Mouse (Mus musculus): ENCODE measurements at regions not wholly inside any gene's neighbourhood (a gene's known extent, or its start where the extent isn't known, plus 50 kb on each side); places are given as distances from the start of the nearest gene placed in this dataset.

GRCm38 (mm10) chr1:125165226-125165625 is 270.3 kb downstream of the Actr3 start:
- Histone ChIP-seq H3K36me3 (replicated peaks; ENCODE audit: low read length) (no peaks in the 10 kb centered on the region), H3K4me3 (replicated peaks) (no peak overlapping the region), H3K27me3 (replicated peaks) (no peaks in the 10 kb centered on the region), H3K9me3 (no peaks in the 10 kb centered on the region), H3K4me1 (no peaks in the 10 kb centered on the region)
- TF ChIP-seq GATA1 (IDR thresholded peaks at IDR 0.05; ENCODE audit: borderline replicate concordance, low read length) = no peak

- no peaks in the 10 kb centered on the region for H3K36me3 ChIP-seq (replicated peaks; ENCODE audit: low read length)
- no peak overlapping the region for H3K4me3 ChIP-seq (replicated peaks)
- no peaks in the 10 kb centered on the region for H3K9me3 ChIP-seq
- TF ChIP-seq GATA1 (IDR thresholded peaks at IDR 0.05; ENCODE audit: borderline replicate concordance, low read length) (no peak), FLI1 (IDR thresholded peaks at IDR 0.05; ENCODE audit: low read length) (no peak)
- H3K27me3 ChIP-seq (replicated peaks) = no peaks in the 10 kb centered on the region
- H3K4me1 ChIP-seq = no peaks in the 10 kb centered on the region
Measured at GRCm38 (mm10) chr1:125158481-125158880, 277.0 kb downstream of the Actr3 start.

- Histone ChIP-seq H3K9me3 (0 out of 2 replicates have a peak, but pooled peaks cover 1% of the 10 kb centered on the region), H3K27me3 (replicated peaks) (no peaks in the 10 kb centered on the region), H3K4me1 (no peaks in the 10 kb centered on the region), H3K36me3 (replicated peaks; ENCODE audit: low read length) (no peaks in the 10 kb centered on the region), H3K4me3 (replicated peaks) (no peak overlapping the region)
- TF ChIP-seq GATA1 (IDR thresholded peaks at IDR 0.05; ENCODE audit: borderline replicate concordance, low read length) = no peak
- TF ChIP-seq FLI1 (IDR thresholded peaks at IDR 0.05; ENCODE audit: low read length) = no peak
Measured at GRCm38 (mm10) chr1:125156093-125156492, 279.4 kb downstream of the Actr3 start.

- Histone ChIP-seq H3K4me1 (no peaks in the 10 kb centered on the region), H3K4me3 (replicated peaks) (no peak overlapping the region), H3K36me3 (replicated peaks; ENCODE audit: low read length) (no peaks in the 10 kb centered on the region), H3K9me3 (0 out of 2 replicates have a peak, but pooled peaks cover 3% of the 10 kb centered on the region), H3K27me3 (replicated peaks) (no peaks in the 10 kb centered on the region)
- TF ChIP-seq GATA1 (IDR thresholded peaks at IDR 0.05; ENCODE audit: borderline replicate concordance, low read length) (no peak), FLI1 (IDR thresholded peaks at IDR 0.05; ENCODE audit: low read length) (no peak)
Measured at GRCm38 (mm10) chr1:125149817-125150216, 285.7 kb downstream of the Actr3 start.

- H3K9me3 ChIP-seq = no peaks in the 10 kb centered on the region
- no peaks in the 10 kb centered on the region for H3K36me3 ChIP-seq (replicated peaks; ENCODE audit: low read length)
- TF ChIP-seq FLI1 (IDR thresholded peaks at IDR 0.05; ENCODE audit: low read length) (no peak), GATA1 (IDR thresholded peaks at IDR 0.05; ENCODE audit: borderline replicate concordance, low read length) (no peak)
- no peak overlapping the region for H3K4me3 ChIP-seq (replicated peaks)
- no peaks in the 10 kb centered on the region for H3K27me3 ChIP-seq (replicated peaks)
- H3K4me1 ChIP-seq = no peaks in the 10 kb centered on the region
Measured at GRCm38 (mm10) chr1:125123861-125124260, 311.7 kb downstream of the Actr3 start.

GRCm38 (mm10) chr1:125100596-125100995 is 334.9 kb downstream of the Actr3 start:
- H3K9me3 ChIP-seq = peaks cover 9% of the 10 kb centered on the region; the same call in 1 of the 2 replicates
- H3K4me1 ChIP-seq = no peaks in the 10 kb centered on the region
- no peaks in the 10 kb centered on the region for H3K36me3 ChIP-seq (replicated peaks; ENCODE audit: low read length)
- no peak overlapping the region for H3K4me3 ChIP-seq (replicated peaks)
- TF ChIP-seq GATA1 (IDR thresholded peaks at IDR 0.05; ENCODE audit: borderline replicate concordance, low read length) (no peak), FLI1 (IDR thresholded peaks at IDR 0.05; ENCODE audit: low read length) (no peak)
- H3K27me3 ChIP-seq (replicated peaks) = no peaks in the 10 kb centered on the region

- H3K4me3 ChIP-seq (replicated peaks) = no peak overlapping the region
- H3K9me3 ChIP-seq = peaks cover 8% of the 10 kb centered on the region; the same call in 1 of the 2 replicates
- no peaks in the 10 kb centered on the region for H3K27me3 ChIP-seq (replicated peaks)
- H3K36me3 ChIP-seq (replicated peaks; ENCODE audit: low read length) = no peaks in the 10 kb centered on the region
- H3K4me1 ChIP-seq = no peaks in the 10 kb centered on the region
- TF ChIP-seq FLI1 (IDR thresholded peaks at IDR 0.05; ENCODE audit: low read length) = no peak
- TF ChIP-seq GATA1 (IDR thresholded peaks at IDR 0.05; ENCODE audit: borderline replicate concordance, low read length) = no peak
Measured at GRCm38 (mm10) chr1:125084906-125085305, 350.6 kb downstream of the Actr3 start.

GRCm38 (mm10) chr1:125039572-125040326 is 395.8 kb downstream of the Actr3 start:
- Histone ChIP-seq H3K9me3 (no peaks in the 10 kb centered on the region), H3K27me3 (replicated peaks) (no peaks in the 10 kb centered on the region), H3K4me1 (no peaks in the 10 kb centered on the region), H3K4me3 (replicated peaks) (no peak overlapping the region), H3K36me3 (replicated peaks; ENCODE audit: low read length) (no peaks in the 10 kb centered on the region)
- TF ChIP-seq GATA1 (IDR thresholded peaks at IDR 0.05; ENCODE audit: borderline replicate concordance, low read length) (no peak), FLI1 (IDR thresholded peaks at IDR 0.05; ENCODE audit: low read length) (no peak)

- Histone ChIP-seq H3K27me3 (replicated peaks) (no peaks in the 10 kb centered on the region), H3K9me3 (peaks cover 3% of the 10 kb centered on the region; the same call in 1 of the 2 replicates), H3K36me3 (replicated peaks; ENCODE audit: low read length) (no peaks in the 10 kb centered on the region), H3K4me3 (replicated peaks) (no peak overlapping the region), H3K4me1 (no peaks in the 10 kb centered on the region)
- TF ChIP-seq FLI1 (IDR thresholded peaks at IDR 0.05; ENCODE audit: low read length) = no peak
- TF ChIP-seq GATA1 (IDR thresholded peaks at IDR 0.05; ENCODE audit: borderline replicate concordance, low read length) = no peak
Measured at GRCm38 (mm10) chr1:125013301-125013700, 422.2 kb downstream of the Actr3 start.

- H3K27me3 ChIP-seq (replicated peaks) = no peaks in the 10 kb centered on the region
- H3K9me3 ChIP-seq = peaks cover 3% of the 10 kb centered on the region; the same call in 1 of the 2 replicates
- no peaks in the 10 kb centered on the region for H3K36me3 ChIP-seq (replicated peaks; ENCODE audit: low read length)
- H3K4me3 ChIP-seq (replicated peaks) = no peak overlapping the region
- TF ChIP-seq GATA1 (IDR thresholded peaks at IDR 0.05; ENCODE audit: borderline replicate concordance, low read length) = no peak
- no peak for TF ChIP-seq FLI1 (IDR thresholded peaks at IDR 0.05; ENCODE audit: low read length)
- no peaks in the 10 kb centered on the region for H3K4me1 ChIP-seq
Measured at GRCm38 (mm10) chr1:125011893-125012292, 423.6 kb downstream of the Actr3 start.
